Mouse (Mus musculus) frontal cortex, postnatal 14 days (tissue): Measurements from ENCODE around the gene Btg1.

Experiments
- DNase-seq, 2 experiments: peaks; one replicate each; pipeline ENCODE4 v3.0.0; 2022; ENCODE audit warnings: low spot score in 2 of 2

Btg1 gene

GRCm38 (mm10) chr10:96662976-96663375, 46.2 kb downstream of the Btg1 start:
- DNase-seq: no peak

- no peak for DNase-seq
These were observed 47.1 kb downstream of the Btg1 start for GRCm38 (mm10) chr10:96663739-96664430.
